Mouse (Mus musculus) gastrocnemius, postnatal 10 days (tissue): ENCODE data around the gene Gm12695. TPM values are rescaled to one million over a fixed set of nuclear protein-coding genes. Genes with fewer than 3 reads are reported as not detected.

Experiments
- DNase-seq: peaks from one replicate; pipeline ENCODE4 v3.0.0; 2021; ENCODE audit warnings: mixed read lengths
- total RNA-seq, 2 experiments: library from RNA; stranded (reverse); gene quantifications; 2 replicates each; pipeline ENCODE4 v1.2.3; 2021

The Gm12695 gene
- total RNA-seq, 2 experiments from 2014 or later: not detected

DNA sequence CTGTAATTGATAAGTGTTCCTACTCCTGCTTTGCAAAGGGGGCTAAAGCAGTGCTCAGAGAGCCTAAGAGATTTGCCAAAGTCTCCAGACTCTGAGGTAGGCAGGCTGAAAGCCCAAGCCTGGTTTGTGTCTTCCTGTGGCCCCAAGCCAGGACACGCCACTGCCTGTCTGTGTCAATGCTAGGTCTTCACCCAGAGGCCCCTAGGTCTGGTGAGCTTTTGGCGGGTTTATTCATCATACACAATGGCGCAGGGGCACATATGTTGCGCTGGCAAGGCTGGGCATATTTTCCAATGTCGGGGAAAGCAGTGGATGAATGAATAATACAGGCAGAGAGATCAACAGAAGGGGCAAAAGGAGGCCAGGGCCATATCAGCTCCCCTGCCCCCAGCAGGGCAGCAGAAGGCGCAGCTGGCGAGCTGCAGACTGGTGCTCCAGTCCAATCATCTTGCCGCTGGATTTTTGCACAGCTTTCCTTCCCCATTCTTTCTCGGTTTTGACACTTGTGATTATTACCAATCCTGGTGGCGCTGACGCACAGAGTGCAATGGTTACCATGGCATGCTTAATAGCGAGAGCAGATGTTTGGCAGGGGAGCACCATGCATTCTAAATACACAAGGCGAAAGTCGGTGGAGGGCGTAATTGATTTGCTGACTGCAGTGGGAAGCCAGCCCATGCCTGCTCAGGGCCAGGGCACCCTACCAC is 87.3 kb downstream of the Gm12695 start:
- DNase-seq: no peak

DNA sequence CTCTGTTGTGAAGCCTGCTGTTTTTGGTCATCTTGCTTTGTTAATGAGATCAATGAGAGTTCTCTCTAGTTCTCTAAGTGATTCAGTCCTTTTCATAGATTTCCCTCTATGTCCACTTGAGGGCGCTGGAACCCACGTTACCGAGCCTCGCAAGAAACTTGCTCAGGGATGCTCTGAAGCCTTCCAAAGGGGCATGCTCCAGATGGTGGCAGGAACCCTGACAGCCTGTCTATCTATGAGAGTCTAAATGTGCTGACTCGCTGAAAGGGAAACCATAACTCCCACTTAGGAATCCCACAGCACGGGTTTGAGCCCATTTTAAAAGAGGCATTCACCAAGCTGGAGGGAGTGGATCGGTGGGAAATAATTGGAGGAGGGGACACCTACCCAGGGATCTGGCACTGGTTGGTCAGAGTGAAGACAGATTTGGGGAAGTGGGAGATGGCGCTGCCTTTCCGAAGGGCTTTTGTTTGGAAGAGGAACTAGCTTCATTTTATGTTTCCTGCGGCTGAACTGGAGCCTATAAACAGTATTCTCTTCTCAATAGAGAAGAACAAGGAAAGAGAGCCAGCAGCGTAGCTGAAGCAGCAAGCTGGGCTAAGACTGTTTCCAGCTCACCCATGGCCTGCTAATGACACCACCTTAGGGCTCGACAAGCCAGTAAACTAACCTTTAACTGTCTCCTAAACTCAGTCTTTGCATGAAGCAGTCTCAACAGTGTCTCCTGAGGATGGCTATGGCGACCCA is 88.2 kb downstream of the Gm12695 start:
- peak; percentile 61 for DNase-seq

DNA sequence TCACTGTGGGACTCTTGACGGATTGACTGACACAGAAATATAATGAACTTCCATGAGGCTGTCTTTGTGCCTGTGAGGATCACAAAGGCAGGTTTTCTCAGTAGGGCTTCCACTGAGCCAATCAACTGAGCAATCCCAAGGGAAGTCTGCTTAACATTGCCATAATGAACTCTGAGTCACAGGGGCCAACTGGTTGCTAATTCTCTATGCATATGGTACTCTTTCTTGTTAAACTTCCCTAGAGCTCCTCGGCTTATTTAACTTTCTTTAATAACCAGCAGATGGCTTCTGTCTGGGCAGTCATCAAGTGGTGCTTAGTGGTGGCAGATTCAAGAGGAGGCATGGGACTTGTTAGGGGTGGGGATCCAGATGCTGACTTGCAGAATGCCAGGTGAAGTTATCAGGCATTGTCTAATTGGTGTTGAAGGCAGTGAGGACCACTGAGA is 97.6 kb downstream of the Gm12695 start:
- DNase-seq: no peak

DNA sequence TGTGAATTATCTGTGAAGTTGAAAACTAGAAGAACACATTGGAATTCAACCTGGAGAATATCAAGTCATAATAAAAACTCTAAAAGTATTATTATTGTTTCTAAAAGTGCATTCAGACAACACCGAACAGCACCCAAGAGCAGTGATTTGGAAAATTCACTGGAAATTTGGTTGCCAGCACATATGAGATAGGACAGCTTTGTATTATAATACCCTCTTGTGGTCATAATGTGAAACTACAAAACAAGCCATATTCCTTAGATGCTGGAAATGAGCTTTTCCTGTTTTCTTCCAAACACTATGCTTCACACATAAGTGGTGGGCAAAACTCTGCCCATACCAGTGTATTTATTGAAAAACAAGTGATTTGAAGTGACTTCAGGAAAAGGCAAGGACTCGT is 101.5 kb downstream of the Gm12695 start:
- DNase-seq: no peak

- DNase-seq: no peak
These were observed 104.0 kb downstream of the Gm12695 start for GRCm38 (mm10) chr4:96680966-96681365.

- DNase-seq: peak; percentile 22
These were observed 104.8 kb downstream of the Gm12695 start for GRCm38 (mm10) chr4:96680233-96680632.

Other genes with a start within 250 kb of the Gm12695 start
- gene Cyp2j6, start 231.5 kb downstream of the Gm12695 start, total RNA-seq: 1 to 10 TPM; 3.2 to 3.8 TPM
- 1 to 10 TPM; 1.3 to 1.6 TPM for gene Cyp2j9, start 193.6 kb downstream of the Gm12695 start, total RNA-seq
- under 1 TPM in 1 of 2 experiments, not detected in 1; 0.14 TPM for gene Cyp2j5, start 121.0 kb downstream of the Gm12695 start, total RNA-seq